Mouse (Mus musculus) heart, postnatal 0 days (tissue): ENCODE measurements around the gene Slfn14.

ENCODE experiments used
- CTCF ChIP-seq: IDR thresholded peaks from 2 replicates; pipeline ENCODE4 v1.5.1; 2016; ENCODE audit warnings: antibody characterized with exemption, control low read depth, low read depth
- EP300 ChIP-seq: IDR thresholded peaks from 2 replicates; pipeline ENCODE4 v1.6.1; 2016; ENCODE audit warnings: antibody characterized with exemption, low read depth

GRCm38 (mm10) chr11:83293182-83293581 lies 6.7 kb upstream of the Slfn14 start:
- TF ChIP-seq CTCF (no peak), EP300 (no peak)
